Mouse (Mus musculus): ENCODE results near the gene Slc2a10. TPM values are rescaled to one million over a fixed set of nuclear protein-coding genes. Genes with fewer than 3 reads are reported as not detected.

The Slc2a10 gene
- polyA plus RNA-seq, 1 experiment from 2014 or later, result 1.1 TPM

DNA sequence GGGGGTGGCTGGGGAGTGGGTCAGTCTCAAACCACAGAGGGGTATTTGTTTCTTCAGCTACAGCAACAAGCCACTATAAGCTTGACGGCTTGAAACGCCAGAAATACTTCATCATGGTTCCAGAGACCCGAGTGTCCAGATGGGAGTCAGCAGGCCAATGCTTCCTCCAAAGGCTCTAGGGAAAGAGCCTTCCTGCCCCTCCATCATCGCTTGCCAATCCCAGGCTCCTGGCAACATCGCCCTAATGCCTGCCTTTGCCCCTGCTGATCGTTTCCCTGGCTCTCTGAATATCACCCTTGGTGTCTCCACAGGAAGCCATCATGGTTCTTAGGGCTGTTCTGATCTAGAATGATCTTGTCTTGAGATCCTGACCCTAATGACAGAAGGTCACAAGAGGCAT is 58.3 kb downstream of the Slc2a10 start:
- no peaks in the 10 kb centered on the region for H3K9me3 ChIP-seq (ENCODE audit: control insufficient read depth, low read length)
- peaks cover 6% of the 10 kb centered on the region; the same call in 1 of the 2 replicates for H3K4me1 ChIP-seq (ENCODE audit: control insufficient read depth, insufficient read depth, low read length)
- H3K27ac ChIP-seq (ENCODE audit: low read depth, low read length), result no peak overlapping the region
- 62% methylated on average over 6 of the region's 6 CpGs for WGBS
- no peak overlapping the region for H3K4me2 ChIP-seq (ENCODE audit: low read depth, low read length)
- no peak overlapping the region for H3K4me3 ChIP-seq (ENCODE audit: low read depth, low read length)
- H3K9ac ChIP-seq (replicated peaks; ENCODE audit: low read depth, low read length), result no peak overlapping the region
- no peak for ATAC-seq (ENCODE audit: low read depth)
- H3K27me3 ChIP-seq (ENCODE audit: control insufficient read depth, insufficient read depth, low read length), result no peaks in the 10 kb centered on the region
- no peaks in the 10 kb centered on the region for H3K36me3 ChIP-seq (ENCODE audit: control insufficient read depth, insufficient read depth, low read length)

DNA sequence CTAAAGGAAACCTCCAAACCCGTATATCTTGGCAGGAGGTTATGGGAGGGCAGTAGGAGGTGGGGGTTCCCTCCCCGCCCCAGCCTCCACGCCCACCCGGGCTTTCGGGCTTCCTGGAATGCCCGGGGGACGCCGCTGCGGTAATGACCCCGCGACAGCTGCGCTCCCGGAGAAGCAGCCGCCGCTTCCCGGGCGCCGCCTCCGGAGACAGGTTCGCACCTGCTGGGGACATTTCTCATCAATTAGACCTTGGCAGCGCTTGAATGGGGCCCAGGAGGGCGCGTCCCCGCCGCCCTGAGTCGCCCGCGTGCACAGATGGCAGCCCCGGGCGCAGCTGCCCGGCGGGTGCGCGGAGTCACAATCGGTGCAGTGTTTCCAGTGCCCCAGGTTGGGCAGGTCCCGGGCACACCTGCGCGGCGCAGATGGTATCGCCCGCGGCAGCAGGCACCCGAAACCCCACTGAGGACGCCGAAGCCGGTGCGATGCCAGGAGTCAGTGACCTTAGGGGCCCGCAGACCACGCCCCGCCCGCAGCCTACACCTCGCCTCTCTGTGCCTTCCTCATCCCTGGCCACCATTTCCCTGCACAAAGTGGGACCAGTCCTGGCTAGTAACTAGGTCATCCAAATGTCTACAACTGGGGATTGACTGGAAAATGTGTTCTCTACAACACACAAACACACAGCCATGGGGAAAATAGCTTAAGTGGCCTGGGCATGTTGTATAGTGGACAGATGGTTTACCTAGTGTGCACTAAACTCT is 59.9 kb downstream of the Slc2a10 start:
- no peaks in the 10 kb centered on the region for H3K27me3 ChIP-seq (ENCODE audit: control insufficient read depth, insufficient read depth, low read length)
- H3K27ac ChIP-seq (ENCODE audit: low read depth, low read length), result no peak overlapping the region
- no peaks in the 10 kb centered on the region for H3K9me3 ChIP-seq (ENCODE audit: control insufficient read depth, low read length)
- H3K4me3 ChIP-seq (ENCODE audit: low read depth, low read length), result peak overlapping the region; percentile 39
- WGBS, result 1% methylated on average over 52 of the region's 52 CpGs
- H3K9ac ChIP-seq (replicated peaks; ENCODE audit: low read depth, low read length), result peak overlapping the region; percentile 46
- H3K4me1 ChIP-seq (ENCODE audit: control insufficient read depth, insufficient read depth, low read length), result peaks cover 6% of the 10 kb centered on the region; the same call in 1 of the 2 replicates
- peak overlapping the region; percentile 87 for H3K4me2 ChIP-seq (ENCODE audit: low read depth, low read length)
- peak; percentile 77 for ATAC-seq (ENCODE audit: low read depth)
- H3K36me3 ChIP-seq (ENCODE audit: control insufficient read depth, insufficient read depth, low read length), result no peaks in the 10 kb centered on the region

DNA sequence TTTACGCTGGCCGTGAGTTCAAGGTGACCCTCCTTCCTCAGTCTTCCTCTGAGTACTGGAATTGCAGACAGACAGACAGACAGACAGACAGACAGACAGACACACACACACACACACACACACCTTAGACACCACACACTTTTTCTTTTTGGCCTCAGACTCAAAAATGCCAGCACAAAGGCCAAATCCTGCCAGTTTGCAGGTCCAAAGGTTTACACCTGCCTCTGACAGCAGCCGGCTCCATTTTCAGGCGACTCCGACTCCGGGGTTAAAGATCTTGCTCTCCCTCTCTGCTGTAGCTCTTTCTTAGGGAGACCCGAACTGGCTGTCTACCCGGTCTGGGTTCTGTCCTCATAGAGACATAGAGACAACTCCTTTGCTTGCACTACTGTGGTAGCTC is 60.5 kb downstream of the Slc2a10 start:
- Histone ChIP-seq H3K36me3 (ENCODE audit: control insufficient read depth, insufficient read depth, low read length) (no peaks in the 10 kb centered on the region), H3K27ac (ENCODE audit: low read depth, low read length) (no peak overlapping the region), H3K9ac (replicated peaks; ENCODE audit: low read depth, low read length) (no peak overlapping the region), H3K9me3 (ENCODE audit: control insufficient read depth, low read length) (no peaks in the 10 kb centered on the region), H3K4me2 (ENCODE audit: low read depth, low read length) (no peak overlapping the region), H3K27me3 (ENCODE audit: control insufficient read depth, insufficient read depth, low read length) (no peaks in the 10 kb centered on the region), H3K4me1 (ENCODE audit: control insufficient read depth, insufficient read depth, low read length) (peaks cover 6% of the 10 kb centered on the region; the same call in 1 of the 2 replicates), H3K4me3 (ENCODE audit: low read depth, low read length) (no peak overlapping the region)
- 67% methylated on average over 8 of the region's 8 CpGs for WGBS
- ATAC-seq (ENCODE audit: low read depth), result no peak

DNA sequence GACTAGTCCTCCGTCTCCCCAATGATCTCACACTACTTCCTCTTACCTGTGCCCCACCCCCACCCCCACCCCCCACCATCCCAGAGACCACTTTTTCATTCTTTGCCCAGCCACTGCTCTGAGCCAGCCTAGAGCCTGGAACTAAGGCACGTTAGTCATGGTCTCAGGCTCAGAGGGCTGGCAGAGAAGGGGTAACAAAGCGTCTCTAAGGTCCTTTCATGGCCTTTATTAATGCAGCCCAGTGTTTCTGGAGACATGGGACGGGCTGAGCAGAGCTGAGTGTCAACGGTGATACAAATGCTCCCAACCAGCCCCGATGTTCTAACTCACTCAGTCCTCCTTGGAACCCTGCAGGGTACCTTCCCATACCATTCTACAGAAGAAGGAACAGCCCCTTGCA is 61.0 kb downstream of the Slc2a10 start:
- Histone ChIP-seq H3K9me3 (ENCODE audit: control insufficient read depth, low read length) (no peaks in the 10 kb centered on the region), H3K27ac (ENCODE audit: low read depth, low read length) (no peak overlapping the region), H3K9ac (replicated peaks; ENCODE audit: low read depth, low read length) (no peak overlapping the region), H3K4me2 (ENCODE audit: low read depth, low read length) (no peak overlapping the region), H3K4me3 (ENCODE audit: low read depth, low read length) (no peak overlapping the region), H3K36me3 (ENCODE audit: control insufficient read depth, insufficient read depth, low read length) (no peaks in the 10 kb centered on the region), H3K4me1 (ENCODE audit: control insufficient read depth, insufficient read depth, low read length) (peaks cover 6% of the 10 kb centered on the region; the same call in 1 of the 2 replicates), H3K27me3 (ENCODE audit: control insufficient read depth, insufficient read depth, low read length) (no peaks in the 10 kb centered on the region)
- no peak for ATAC-seq (ENCODE audit: low read depth)
- 19% methylated on average over 6 of the region's 6 CpGs for WGBS

DNA sequence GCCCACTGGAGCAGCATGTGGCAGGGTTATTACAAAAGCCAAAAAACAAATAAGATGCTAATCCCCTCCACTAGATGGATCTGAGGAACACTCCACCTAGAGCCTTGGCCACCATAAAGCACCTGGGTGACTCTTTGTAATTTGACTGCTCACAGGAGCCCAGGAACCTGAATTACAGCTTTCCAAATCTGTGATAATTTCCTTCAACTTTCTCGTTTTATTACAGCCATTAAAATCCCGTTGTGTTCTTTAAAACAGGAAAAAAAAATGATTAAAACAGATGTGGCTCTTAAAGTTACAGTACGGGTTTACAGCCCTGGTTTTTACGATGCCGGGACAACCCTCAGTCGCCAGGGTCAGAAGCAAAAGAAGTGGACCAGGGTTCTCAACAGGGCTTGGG is 63.3 kb downstream of the Slc2a10 start:
- H3K36me3 ChIP-seq (ENCODE audit: control insufficient read depth, insufficient read depth, low read length), result no peaks in the 10 kb centered on the region
- H3K4me2 ChIP-seq (ENCODE audit: low read depth, low read length), result no peak overlapping the region
- H3K27me3 ChIP-seq (ENCODE audit: control insufficient read depth, insufficient read depth, low read length), result no peaks in the 10 kb centered on the region
- H3K9ac ChIP-seq (replicated peaks; ENCODE audit: low read depth, low read length), result no peak overlapping the region
- WGBS, result 52% methylated on average over 6 of the region's 6 CpGs
- H3K27ac ChIP-seq (ENCODE audit: low read depth, low read length), result no peak overlapping the region
- no peaks in the 10 kb centered on the region for H3K9me3 ChIP-seq (ENCODE audit: control insufficient read depth, low read length)
- H3K4me3 ChIP-seq (ENCODE audit: low read depth, low read length), result no peak overlapping the region
- H3K4me1 ChIP-seq (ENCODE audit: control insufficient read depth, insufficient read depth, low read length), result peaks cover 6% of the 10 kb centered on the region; the same call in 1 of the 2 replicates
- ATAC-seq (ENCODE audit: low read depth), result no peak

DNA sequence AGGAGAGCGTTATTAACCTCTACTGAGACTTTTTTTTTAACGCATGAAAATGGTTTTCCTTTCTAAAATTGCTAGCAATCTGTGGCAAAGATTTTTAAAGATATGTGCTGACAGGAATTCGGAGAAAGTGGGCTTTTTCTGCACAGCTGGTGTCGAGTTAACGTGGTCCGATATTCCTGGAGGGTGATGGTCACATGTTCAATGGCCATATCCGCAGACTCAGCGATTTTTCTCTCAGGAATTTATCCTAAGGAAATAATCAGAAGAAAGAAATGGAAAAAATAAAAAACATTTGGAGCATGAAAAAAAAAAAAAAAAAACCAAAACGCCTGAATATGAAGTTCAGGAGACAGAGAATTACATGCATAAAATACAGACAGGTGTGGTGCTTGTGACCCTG is 64.2 kb downstream of the Slc2a10 start:
- Histone ChIP-seq H3K9ac (replicated peaks; ENCODE audit: low read depth, low read length) (no peak overlapping the region), H3K4me3 (ENCODE audit: low read depth, low read length) (no peak overlapping the region), H3K36me3 (ENCODE audit: control insufficient read depth, insufficient read depth, low read length) (no peaks in the 10 kb centered on the region), H3K9me3 (ENCODE audit: control insufficient read depth, low read length) (no peaks in the 10 kb centered on the region), H3K4me1 (ENCODE audit: control insufficient read depth, insufficient read depth, low read length) (peaks cover 6% of the 10 kb centered on the region; the same call in 1 of the 2 replicates), H3K4me2 (ENCODE audit: low read depth, low read length) (no peak overlapping the region), H3K27ac (ENCODE audit: low read depth, low read length) (no peak overlapping the region), H3K27me3 (ENCODE audit: control insufficient read depth, insufficient read depth, low read length) (no peaks in the 10 kb centered on the region)
- WGBS, result 68% methylated on average over 9 of the region's 9 CpGs
- no peak for ATAC-seq (ENCODE audit: low read depth)

DNA sequence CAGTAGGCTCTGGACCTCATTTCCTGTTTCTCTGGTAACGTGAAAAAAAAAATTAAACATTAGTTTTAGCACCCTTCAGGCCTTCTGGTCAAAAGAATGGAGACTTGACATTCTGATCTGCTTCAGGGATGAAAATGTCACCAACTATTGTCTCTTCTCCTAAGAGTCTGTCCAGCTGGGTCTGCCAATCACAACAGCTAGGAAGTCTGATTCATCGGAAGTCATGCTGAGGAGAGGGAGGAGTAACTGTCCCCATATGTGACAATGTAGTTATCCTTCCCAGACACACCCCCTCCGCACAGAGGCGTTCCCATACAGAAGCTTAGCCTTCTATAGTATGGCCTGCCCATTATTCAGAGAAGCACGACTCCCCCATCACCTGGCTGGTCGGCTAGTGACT is 65.3 kb downstream of the Slc2a10 start:
- Histone ChIP-seq H3K36me3 (ENCODE audit: control insufficient read depth, insufficient read depth, low read length) (no peaks in the 10 kb centered on the region), H3K4me1 (ENCODE audit: control insufficient read depth, insufficient read depth, low read length) (no peaks in the 10 kb centered on the region), H3K27me3 (ENCODE audit: control insufficient read depth, insufficient read depth, low read length) (no peaks in the 10 kb centered on the region), H3K27ac (ENCODE audit: low read depth, low read length) (no peak overlapping the region), H3K9me3 (ENCODE audit: control insufficient read depth, low read length) (no peaks in the 10 kb centered on the region), H3K9ac (replicated peaks; ENCODE audit: low read depth, low read length) (no peak overlapping the region), H3K4me2 (ENCODE audit: low read depth, low read length) (no peak overlapping the region), H3K4me3 (ENCODE audit: low read depth, low read length) (no peak overlapping the region)
- 52% methylated on average over 6 of the region's 6 CpGs for WGBS
- no peak for ATAC-seq (ENCODE audit: low read depth)

Other genes starting within 250 kb of the Slc2a10 start
- gene Slc35c2, start 215.9 kb upstream of the Slc2a10 start, polyA plus RNA-seq (2014; fragmentation: Nextera tagmentation; extraction: Ambion mirVana), result 54.1 and 59.0 TPM in 2 replicates
- 98.8 and 110 TPM in 2 replicates for gene Elmo2, start 177.3 kb upstream of the Slc2a10 start, polyA plus RNA-seq (2014; fragmentation: Nextera tagmentation; extraction: Ambion mirVana)
- gene Zfp663, start 135.1 kb upstream of the Slc2a10 start, polyA plus RNA-seq (2014; fragmentation: Nextera tagmentation; extraction: Ambion mirVana), result 6.1 and 7.0 TPM in 2 replicates
- 12.0 and 15.0 TPM in 2 replicates for gene Zfp334, start 115.5 kb upstream of the Slc2a10 start, polyA plus RNA-seq (2014; fragmentation: Nextera tagmentation; extraction: Ambion mirVana)
- not detected in 2 replicates for gene Ocstamp, start 103.4 kb upstream of the Slc2a10 start, polyA plus RNA-seq (2014; fragmentation: Nextera tagmentation; extraction: Ambion mirVana)
- 1.3 and 2.9 TPM in 2 replicates for gene Slc13a3, start 30.6 kb upstream of the Slc2a10 start, polyA plus RNA-seq (2014; fragmentation: Nextera tagmentation; extraction: Ambion mirVana)
- gene Trp53rka, start 10.5 kb upstream of the Slc2a10 start, polyA plus RNA-seq (2014; fragmentation: Nextera tagmentation; extraction: Ambion mirVana), result 36.9 and 39.2 TPM in 2 replicates
- 4.7 and 6.9 TPM in 2 replicates for gene Eya2, start 91.2 kb downstream of the Slc2a10 start, polyA plus RNA-seq (2014; fragmentation: Nextera tagmentation; extraction: Ambion mirVana)